Mouse (Mus musculus) spleen, postnatal 0 days (tissue): Measurements from ENCODE around the gene Uroc1. TPM values are rescaled to one million over a fixed set of nuclear protein-coding genes. Genes with fewer than 3 reads are reported as not detected.

Experiments used
- polyA plus RNA-seq: library from polyadenylated mRNA; unstranded; fragments of >200 nt; fragmentation: Nextera tagmentation; extraction: Ambion mirVana; gene quantifications from 2 replicates; pipeline ENCODE4 v1.2.1, GENCODE M21; 2015

Uroc1 gene
- polyA plus RNA-seq: not detected in 2 replicates

DNA sequence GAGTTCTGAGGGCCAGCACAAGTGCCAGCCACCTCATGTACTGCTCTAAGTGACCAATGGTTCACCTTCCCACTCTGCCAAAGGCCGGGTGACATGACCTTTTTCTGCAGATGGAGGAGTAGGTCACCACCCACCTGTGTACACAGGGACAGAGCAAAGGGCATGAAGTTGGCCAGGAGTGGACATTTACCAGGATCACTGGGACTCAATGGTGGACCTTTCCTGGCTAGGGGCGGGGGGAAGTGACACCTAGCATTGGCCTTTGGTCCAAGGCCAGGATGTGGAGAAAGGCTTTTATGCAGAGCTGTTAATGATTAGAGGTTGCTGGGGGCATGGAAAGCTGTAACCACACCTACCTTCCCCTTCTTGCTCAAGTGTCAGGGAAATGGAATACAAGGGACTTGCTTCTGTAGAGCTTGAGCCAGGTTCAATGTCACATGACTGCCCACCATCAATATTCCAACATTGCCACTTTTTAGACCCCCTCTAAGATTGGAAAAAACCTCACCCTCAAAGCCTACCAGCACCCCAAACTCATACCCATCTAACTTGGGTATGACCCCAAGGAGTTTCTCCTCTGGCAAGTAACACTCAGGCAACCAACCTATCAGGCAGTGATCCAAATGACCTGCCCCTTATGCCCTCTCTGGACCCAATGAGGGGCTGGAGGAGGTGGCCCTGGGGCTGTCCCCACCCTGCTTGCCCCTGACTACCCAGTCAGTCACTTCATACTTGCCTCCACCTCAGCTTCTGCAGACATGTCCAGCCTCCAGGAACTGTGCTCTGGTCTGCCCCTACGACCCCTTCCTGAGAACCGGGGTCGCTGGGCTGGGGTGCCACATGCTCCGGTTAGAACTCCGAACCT is at the start of gene Uroc1:
Uroc1 (plus strand) TSS at position 724 of the 865 bp plus-strand sequence.

DNA sequence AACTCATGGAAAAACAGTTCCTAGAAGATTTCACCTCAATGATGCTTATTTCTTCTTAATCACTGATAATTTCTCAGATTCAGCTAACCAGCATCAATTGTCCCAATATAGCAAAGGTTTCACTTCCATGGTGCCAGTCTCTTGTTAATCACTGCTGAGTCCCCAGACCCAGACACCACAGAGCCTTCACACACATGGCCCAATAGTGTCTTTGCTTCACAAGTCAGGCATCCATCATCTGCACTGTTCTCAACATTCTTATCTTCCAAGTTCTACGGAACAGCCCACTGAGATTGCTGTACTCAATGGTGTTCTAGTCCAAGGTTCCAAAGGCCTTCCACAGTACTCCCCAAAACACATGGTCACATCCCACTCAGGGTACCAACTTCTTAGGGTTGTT is 32.2 kb upstream of the Uroc1 start, which contains the start of gene BC048671:
BC048671 (plus strand) TSS at position 301 of the 400 bp plus-strand sequence.

DNA sequence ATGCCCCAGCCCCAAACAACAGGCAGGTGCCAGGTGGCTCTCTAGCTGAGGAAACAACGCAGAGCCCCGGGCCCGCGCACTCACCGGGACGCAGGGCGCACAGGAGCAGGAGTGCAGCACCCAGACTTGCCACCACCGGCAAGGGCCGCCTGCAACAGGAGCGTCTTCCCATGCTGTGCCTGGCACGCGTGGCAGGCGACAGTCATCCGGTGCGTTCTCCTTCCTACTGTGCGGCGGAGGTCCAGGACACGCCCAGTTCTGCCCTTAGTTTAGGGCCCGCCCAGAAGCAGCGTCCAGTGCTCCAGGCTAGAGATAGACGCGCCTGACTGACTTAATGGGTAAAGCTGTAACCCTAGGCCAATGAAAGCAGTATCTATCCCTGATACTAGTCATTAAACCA is 8.1 kb upstream of the Uroc1 start, which contains the start of gene Chst13:
Chst13 (minus strand) TSS at position 195 of the 400 bp plus-strand sequence.

DNA sequence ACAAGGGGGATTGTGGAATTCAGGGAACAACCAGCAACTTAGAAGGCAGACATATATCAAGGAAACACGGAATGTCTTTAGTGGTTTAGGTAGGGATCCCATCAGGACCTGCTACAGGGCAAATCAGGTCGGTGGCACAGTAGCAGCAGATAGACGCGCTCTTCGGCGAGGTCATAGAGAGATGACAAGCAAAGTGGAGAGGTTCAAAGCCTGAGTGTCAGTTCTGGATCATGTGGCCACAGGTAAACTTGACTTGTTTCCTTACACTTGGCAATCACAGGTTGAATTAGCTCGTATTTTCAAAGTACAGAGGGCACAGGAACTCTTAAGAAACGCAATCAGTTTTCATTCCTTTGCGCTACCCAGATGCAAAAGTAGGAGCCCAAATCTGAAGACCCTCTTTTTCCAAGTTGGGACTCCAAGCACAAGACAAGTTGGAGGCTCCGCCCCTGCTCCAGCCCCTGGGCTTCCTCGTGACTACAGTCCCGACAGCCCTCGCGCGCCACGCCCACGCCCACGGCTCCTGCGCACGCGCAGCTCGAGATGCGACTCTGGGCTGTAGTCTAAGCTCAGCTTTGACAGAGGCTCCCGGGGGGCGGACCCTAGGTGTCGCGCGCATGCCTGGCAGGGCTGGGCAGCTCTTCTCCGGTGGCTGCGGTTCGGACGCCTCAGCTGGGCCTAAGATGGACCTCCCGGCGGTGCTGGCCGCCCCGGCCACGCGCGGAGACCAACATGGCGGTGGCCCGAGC is 36.1 kb downstream of the Uroc1 start, which contains the start of gene Zxdc:
Zxdc (plus strand) TSS at position 517 of the 749 bp plus-strand sequence.

Other genes with a start within 250 kb of the Uroc1 start
- gene Vmn1r50, start 231.9 kb upstream of the Uroc1 start, polyA plus RNA-seq: not detected in 2 replicates
- gene Vmn1r51, start 210.7 kb upstream of the Uroc1 start, polyA plus RNA-seq: not detected in 2 replicates
- gene Vmn1r52, start 158.5 kb upstream of the Uroc1 start, polyA plus RNA-seq: not detected in 2 replicates
- gene V1ra8, start 130.5 kb upstream of the Uroc1 start, polyA plus RNA-seq: not detected in 2 replicates
- not detected in 2 replicates for gene Vmn1r53, start 108.8 kb upstream of the Uroc1 start, polyA plus RNA-seq
- not detected in 2 replicates for gene Vmn1r54, start 87.0 kb upstream of the Uroc1 start, polyA plus RNA-seq
- not detected in 2 replicates for gene BC048671, start 32.1 kb upstream of the Uroc1 start, polyA plus RNA-seq
- 0.94 and 1.9 TPM in 2 replicates for gene Chst13, start 8.1 kb upstream of the Uroc1 start, polyA plus RNA-seq
- 3.4 and 3.7 TPM in 2 replicates for gene Zxdc, start 36.2 kb downstream of the Uroc1 start, polyA plus RNA-seq
- 0.04 and 0.26 TPM in 2 replicates for gene Cfap100, start 95.5 kb downstream of the Uroc1 start, polyA plus RNA-seq
- gene Klf15, start 129.3 kb downstream of the Uroc1 start, polyA plus RNA-seq: 0.59 and 0.89 TPM in 2 replicates
- gene Aldh1l1, start 153.1 kb downstream of the Uroc1 start, polyA plus RNA-seq: 0.60 and 1.4 TPM in 2 replicates